Mouse (Mus musculus) forebrain, embryonic 11.5 days (tissue): Measurements from ENCODE around the gene Esp38. TPM values are rescaled to one million over a fixed set of nuclear protein-coding genes. Genes with fewer than 3 reads are reported as not detected.
"Not testable (repeated sequence)": the region's sequence is repeated elsewhere in the genome, so short reads cannot be mapped to it uniquely, and the experiment has no call there.

Experiments used
- ATAC-seq: fragments of 200-750 bp; cut with Nextera tagmentation; replicated peaks from 2 replicates; pipeline ENCODE4 v1.8.0; 2017; ENCODE audit warnings: moderate TSS enrichment; ENCODE audit not compliant: low FRiP score
- DNase-seq: peaks from one replicate; pipeline ENCODE4 v3.0.0-alpha.2; 2017; ENCODE audit warnings: low spot score
- H3K27ac ChIP-seq: fragments of 300-500 bp; sonication (generic); 2 replicates; pipeline ENCODE4 v1.5.1; 2014; ENCODE audit warnings: low read depth, low read length
- H3K27me3 ChIP-seq: fragments of 300-500 bp; sonication (generic); 2 replicates; pipeline ENCODE4 v1.6.1; 2014; ENCODE audit warnings: mild to moderate bottlenecking, low read length, mixed read lengths; ENCODE audit not compliant: control insufficient read depth, insufficient read depth
- H3K36me3 ChIP-seq: fragments of 300-500 bp; sonication (generic); 2 replicates; pipeline ENCODE4 v1.6.1; 2014; ENCODE audit warnings: mild to moderate bottlenecking, low read length, moderate library complexity, mixed read lengths; ENCODE audit not compliant: control insufficient read depth, insufficient read depth
- H3K4me1 ChIP-seq: fragments of 300-500 bp; sonication (generic); replicated peaks from 2 replicates; pipeline ENCODE4 v1.6.1; 2014; ENCODE audit warnings: low read length, mixed read lengths; ENCODE audit not compliant: control insufficient read depth, insufficient read depth
- H3K4me2 ChIP-seq: fragments of 300-500 bp; sonication (generic); 2 replicates; pipeline ENCODE4 v1.6.1; 2014; ENCODE audit warnings: low read depth, mild to moderate bottlenecking, low read length, moderate library complexity, mixed read lengths; ENCODE audit not compliant: severe bottlenecking
- H3K4me3 ChIP-seq: fragments of 300-500 bp; sonication (generic); 2 replicates; pipeline ENCODE4 v1.5.1; 2014; ENCODE audit warnings: low read depth, low read length
- H3K9ac ChIP-seq: fragments of 300-500 bp; sonication (generic); 2 replicates; pipeline ENCODE4 v1.6.1; 2014; ENCODE audit warnings: low read length
- H3K9me3 ChIP-seq: fragments of 300-500 bp; sonication (generic); 2 replicates; pipeline ENCODE4 v1.6.1; 2016; ENCODE audit warnings: low read length, mixed read lengths; ENCODE audit not compliant: control insufficient read depth
- WGBS: fragments of 180-500 bp; shearing (Covaris S2); extraction: QIAGEN DNeasy Blood & Tissue Kit; methylation state at CpG from one replicate; pipeline ENCODE4 v1.1.7; 2014; 5-methylcytosine and 5-hydroxymethylcytosine counted together
- polyA plus RNA-seq: library from polyadenylated mRNA; unstranded; fragments of >200 nt; fragmentation: Nextera tagmentation; extraction: Ambion mirVana; gene quantifications from 2 replicates; pipeline ENCODE4 v1.2.1, GENCODE M21; 2014

Gene Esp38
- not detected in 2 replicates for polyA plus RNA-seq

- H3K36me3 ChIP-seq: no peaks in the 10 kb centered on the region
- 84% methylated on average over 3 of the region's 3 CpGs for WGBS
- H3K9me3 ChIP-seq: no peaks in the 10 kb centered on the region
- no peaks in the 10 kb centered on the region for H3K27me3 ChIP-seq
- H3K9ac ChIP-seq: no peak within 1 kb of the TSS
- ATAC-seq (no peak), DNase-seq (no peak)
- H3K27ac ChIP-seq: no peak within 1 kb of the TSS
- H3K4me3 ChIP-seq: no peak within 1 kb of the TSS
- no peaks in the 10 kb centered on the region for H3K4me1 ChIP-seq
- H3K4me2 ChIP-seq: no peak within 1 kb of the TSS
Measured at GRCm38 (mm10) chr17:39950220-39950619, at the start of gene Esp38. Esp38 (plus strand) TSS chr17:39950520.

DNA sequence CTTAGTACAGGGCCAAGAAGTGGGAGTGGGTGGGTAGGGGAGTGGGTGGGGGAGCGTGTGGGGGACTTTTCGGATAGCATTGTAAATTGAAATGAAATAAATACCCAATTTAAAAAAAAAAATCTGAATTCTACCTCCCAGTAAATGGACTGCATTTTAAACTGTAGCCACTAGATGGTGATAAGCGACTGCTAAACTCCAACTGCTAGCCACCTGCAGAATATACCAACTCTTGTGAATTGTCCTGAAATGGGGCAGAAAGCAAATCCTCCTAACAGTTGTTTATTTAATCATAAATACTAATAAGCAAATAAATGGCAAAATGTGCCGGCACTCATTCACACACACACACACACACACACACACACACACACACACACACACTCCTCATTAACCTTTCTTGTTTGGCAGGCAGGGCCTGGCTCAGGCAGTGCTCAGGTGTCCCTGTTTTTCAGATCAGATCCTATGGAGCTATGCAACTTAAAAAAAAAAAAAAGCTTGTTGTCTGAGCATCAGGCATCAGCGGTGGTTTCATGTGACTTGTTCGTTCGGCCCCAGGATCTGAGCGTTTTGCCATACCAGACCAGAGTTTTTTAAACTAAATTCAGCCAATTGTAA lies 47.3 kb upstream of the Esp38 start:
- not testable (repeated sequence) for H3K27me3 ChIP-seq, H3K4me1 ChIP-seq, H3K4me3 ChIP-seq, DNase-seq, H3K27ac ChIP-seq, H3K36me3 ChIP-seq, H3K9ac ChIP-seq, H3K4me2 ChIP-seq, H3K9me3 ChIP-seq
- WGBS: 49% methylated on average over 8 of the region's 8 CpGs
- ATAC-seq: 0 out of 2 replicates have a peak, but pooled peaks have one; percentile 61

Other genes starting within 250 kb of the Esp38 start
- gene AC192777.2, start 144.9 kb downstream of the Esp38 start, polyA plus RNA-seq: not detected in 2 replicates